Mouse (Mus musculus) small intestine, adult 2 months (tissue): ENCODE measurements around the gene Brf1.

Source experiments
- CTCF ChIP-seq: fragments of 200-500 bp; IDR thresholded peaks from 2 replicates; pipeline ENCODE4 v1.5.1; 2012; ENCODE audit warnings: low read depth, mild to moderate bottlenecking, control low read depth, inconsistent platforms, low read length, moderate library complexity, mixed read lengths; ENCODE audit not compliant: insufficient replicate concordance, insufficient read length; ENCODE audit errors: extremely low read depth
- POLR2A ChIP-seq: fragments of 200-500 bp; IDR thresholded peaks from 2 replicates; pipeline ENCODE4 v1.6.1; 2012; ENCODE audit warnings: low read depth, mild to moderate bottlenecking, control low read depth, inconsistent platforms, low read length, moderate library complexity

DNA sequence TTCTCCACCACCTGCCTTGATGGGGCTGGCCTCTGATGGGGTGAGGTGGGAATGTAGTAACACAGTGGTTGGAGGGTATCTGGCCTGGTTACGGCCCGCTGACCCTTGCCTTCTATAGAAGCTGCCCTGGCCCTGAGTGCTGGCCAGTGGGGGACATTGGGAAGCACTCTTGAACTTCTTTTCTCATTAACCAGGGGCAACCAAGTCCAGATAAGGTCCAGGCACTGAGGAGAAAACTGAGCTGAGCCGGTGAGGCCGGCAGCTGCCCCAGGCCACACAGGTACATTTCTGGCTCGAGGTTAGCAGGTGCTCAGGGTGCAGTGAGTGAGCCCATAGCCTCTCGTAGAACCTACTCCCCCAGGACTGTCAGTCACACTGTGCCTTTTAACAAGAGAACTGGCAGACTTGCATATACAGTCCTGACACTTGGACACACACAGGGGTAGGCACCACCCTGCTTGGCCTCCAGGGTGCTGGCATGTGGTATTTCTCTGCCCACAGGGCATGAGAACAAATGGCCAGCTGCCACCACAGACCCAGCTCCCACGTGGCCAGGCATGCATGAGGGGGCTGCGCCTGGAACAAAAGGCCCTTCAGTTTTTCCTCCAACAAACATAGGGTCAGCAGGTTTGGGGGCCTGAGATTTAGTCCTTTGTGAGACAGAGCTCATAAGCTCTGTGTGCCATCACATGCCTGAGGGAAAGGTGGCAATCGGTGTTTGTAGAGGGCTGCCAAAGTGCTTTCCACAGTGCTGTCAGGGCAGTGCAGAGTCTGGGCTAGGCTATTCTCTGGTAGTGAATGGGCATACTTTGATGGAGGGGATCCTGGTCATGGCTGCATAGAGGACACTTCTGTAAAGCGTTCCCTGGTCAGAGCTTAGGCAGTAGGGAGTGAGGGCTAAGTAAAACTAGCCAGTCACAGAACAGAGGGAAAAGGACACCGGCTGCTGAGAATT lies 32.1 kb upstream of the Brf1 start:
- no peak for TF ChIP-seq CTCF
- TF ChIP-seq POLR2A: no peak
